Mouse (Mus musculus): ENCODE results near the gene Magi3. TPM values are rescaled to one million over a fixed set of nuclear protein-coding genes. Genes with fewer than 3 reads are reported as not detected.

Magi3 gene
- polyA plus RNA-seq, 1 experiment from 2014 or later = 9.1 TPM

DNA sequence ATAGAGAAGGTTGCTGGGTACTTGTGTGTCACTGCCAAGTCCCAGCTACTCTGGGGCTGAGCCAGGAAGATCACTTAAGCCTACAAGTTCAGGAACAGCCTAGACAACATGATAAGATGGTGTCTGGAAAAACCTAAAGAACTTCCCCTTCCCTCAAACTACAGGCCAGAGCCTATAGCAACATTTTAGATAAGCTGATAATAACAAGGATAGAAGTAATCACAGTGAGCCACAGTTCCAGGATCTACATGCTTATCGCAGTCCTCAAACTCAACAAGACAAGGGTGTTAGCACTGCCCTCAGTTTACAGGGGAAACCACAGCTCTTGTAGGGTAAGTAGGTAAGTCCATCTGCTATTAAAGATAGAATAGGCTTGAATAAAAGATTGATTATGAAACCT is 188.1 kb downstream of the Magi3 start:
- no peak overlapping the region for H3K9ac ChIP-seq
- no peaks in the 10 kb centered on the region for H3K9me3 ChIP-seq (replicated peaks)
- WGBS = 70% methylated on average over 1 of the region's 1 CpGs
- ATAC-seq (ENCODE audit: insufficient number of reproducible peaks, low FRiP score) = no peak
- H3K27ac ChIP-seq (ENCODE audit: poor library complexity, severe bottlenecking) = no peak overlapping the region
- H3K4me1 ChIP-seq (replicated peaks) = no peaks in the 10 kb centered on the region
- no peak overlapping the region for H3K4me2 ChIP-seq
- peaks cover 27% of the 10 kb centered on the region for H3K36me3 ChIP-seq
- H3K4me3 ChIP-seq = no peak overlapping the region
- no peaks in the 10 kb centered on the region for H3K27me3 ChIP-seq (replicated peaks)

GRCm38 (mm10) chr3:104026938-104027337 is 193.2 kb downstream of the Magi3 start:
- Histone ChIP-seq H3K4me2 (no peak overlapping the region), H3K4me3 (no peak overlapping the region), H3K36me3 (peaks cover 56% of the 10 kb centered on the region), H3K9ac (no peak overlapping the region), H3K27ac (ENCODE audit: poor library complexity, severe bottlenecking) (no peak overlapping the region), H3K9me3 (replicated peaks) (no peaks in the 10 kb centered on the region), H3K4me1 (replicated peaks) (no peaks in the 10 kb centered on the region), H3K27me3 (replicated peaks) (no peaks in the 10 kb centered on the region)
- WGBS = 69% methylated on average over 3 of the region's 3 CpGs
- ATAC-seq (ENCODE audit: insufficient number of reproducible peaks, low FRiP score) = no peak

- Histone ChIP-seq H3K4me2 (no peak overlapping the region), H3K27me3 (replicated peaks) (no peaks in the 10 kb centered on the region), H3K9me3 (replicated peaks) (no peaks in the 10 kb centered on the region), H3K4me1 (replicated peaks) (no peaks in the 10 kb centered on the region), H3K27ac (ENCODE audit: poor library complexity, severe bottlenecking) (no peak overlapping the region), H3K9ac (no peak overlapping the region), H3K36me3 (peaks cover 73% of the 10 kb centered on the region), H3K4me3 (no peak overlapping the region)
- no peak for ATAC-seq (ENCODE audit: insufficient number of reproducible peaks, low FRiP score)
- WGBS = 90% methylated on average over 12 of the region's 12 CpGs
Measured at GRCm38 (mm10) chr3:104020101-104020500, 200.1 kb downstream of the Magi3 start.

GRCm38 (mm10) chr3:104019453-104019852 is 200.7 kb downstream of the Magi3 start:
- no peak overlapping the region for H3K4me3 ChIP-seq
- H3K4me2 ChIP-seq = no peak overlapping the region
- no peaks in the 10 kb centered on the region for H3K4me1 ChIP-seq (replicated peaks)
- H3K9ac ChIP-seq = no peak overlapping the region
- H3K36me3 ChIP-seq = peaks cover 76% of the 10 kb centered on the region
- no peaks in the 10 kb centered on the region for H3K9me3 ChIP-seq (replicated peaks)
- 66% methylated on average over 4 of the region's 4 CpGs for WGBS
- ATAC-seq (ENCODE audit: insufficient number of reproducible peaks, low FRiP score) = no peak
- H3K27ac ChIP-seq (ENCODE audit: poor library complexity, severe bottlenecking) = no peak overlapping the region
- H3K27me3 ChIP-seq (replicated peaks) = no peaks in the 10 kb centered on the region

GRCm38 (mm10) chr3:104017931-104018330 is 202.2 kb downstream of the Magi3 start:
- Histone ChIP-seq H3K9ac (no peak overlapping the region), H3K27ac (ENCODE audit: poor library complexity, severe bottlenecking) (no peak overlapping the region), H3K4me2 (no peak overlapping the region), H3K9me3 (replicated peaks) (no peaks in the 10 kb centered on the region), H3K27me3 (replicated peaks) (no peaks in the 10 kb centered on the region), H3K4me3 (no peak overlapping the region), H3K4me1 (replicated peaks) (no peaks in the 10 kb centered on the region), H3K36me3 (peaks cover 67% of the 10 kb centered on the region)
- 86% methylated on average over 3 of the region's 3 CpGs for WGBS
- ATAC-seq (ENCODE audit: insufficient number of reproducible peaks, low FRiP score) = no peak

DNA sequence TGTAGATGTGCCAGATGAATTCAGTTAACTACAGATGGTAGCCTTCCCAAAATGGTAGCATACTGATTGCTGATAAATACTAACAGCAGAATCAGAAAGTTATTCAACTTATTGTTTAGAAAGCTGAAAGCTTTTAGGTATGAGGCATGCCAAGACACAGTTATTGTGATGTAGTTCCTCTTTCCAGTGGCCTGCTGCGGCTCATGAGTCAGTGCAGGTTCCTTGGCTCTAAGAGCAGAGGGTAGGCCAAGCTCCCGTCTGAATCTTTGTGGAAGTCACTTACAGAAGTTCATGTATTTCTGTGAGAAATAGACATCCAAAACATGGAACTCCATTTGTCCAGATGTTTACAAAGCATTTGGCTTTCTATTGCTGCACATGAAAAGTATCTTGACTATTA is 208.2 kb downstream of the Magi3 start:
- H3K27ac ChIP-seq (ENCODE audit: poor library complexity, severe bottlenecking) = no peak overlapping the region
- peaks cover 3% of the 10 kb centered on the region; the same call in 1 of the 2 replicates for H3K4me1 ChIP-seq (replicated peaks)
- no peak overlapping the region for H3K4me3 ChIP-seq
- no peaks in the 10 kb centered on the region for H3K9me3 ChIP-seq (replicated peaks)
- no peak overlapping the region for H3K9ac ChIP-seq
- 88% methylated on average over 2 of the region's 2 CpGs for WGBS
- no peaks in the 10 kb centered on the region for H3K27me3 ChIP-seq (replicated peaks)
- H3K4me2 ChIP-seq = no peak overlapping the region
- no peak for ATAC-seq (ENCODE audit: insufficient number of reproducible peaks, low FRiP score)
- H3K36me3 ChIP-seq = peaks cover 44% of the 10 kb centered on the region

- WGBS = 85% methylated on average over 5 of the region's 5 CpGs
- no peak for ATAC-seq (ENCODE audit: insufficient number of reproducible peaks, low FRiP score)
- Histone ChIP-seq H3K9me3 (replicated peaks) (no peaks in the 10 kb centered on the region), H3K4me1 (replicated peaks) (peaks cover 3% of the 10 kb centered on the region; the same call in 1 of the 2 replicates), H3K27me3 (replicated peaks) (no peaks in the 10 kb centered on the region), H3K27ac (ENCODE audit: poor library complexity, severe bottlenecking) (no peak overlapping the region), H3K4me2 (no peak overlapping the region), H3K9ac (no peak overlapping the region), H3K36me3 (peaks cover 44% of the 10 kb centered on the region), H3K4me3 (no peak overlapping the region)
Measured at GRCm38 (mm10) chr3:104009924-104010662, 210.1 kb downstream of the Magi3 start.

DNA sequence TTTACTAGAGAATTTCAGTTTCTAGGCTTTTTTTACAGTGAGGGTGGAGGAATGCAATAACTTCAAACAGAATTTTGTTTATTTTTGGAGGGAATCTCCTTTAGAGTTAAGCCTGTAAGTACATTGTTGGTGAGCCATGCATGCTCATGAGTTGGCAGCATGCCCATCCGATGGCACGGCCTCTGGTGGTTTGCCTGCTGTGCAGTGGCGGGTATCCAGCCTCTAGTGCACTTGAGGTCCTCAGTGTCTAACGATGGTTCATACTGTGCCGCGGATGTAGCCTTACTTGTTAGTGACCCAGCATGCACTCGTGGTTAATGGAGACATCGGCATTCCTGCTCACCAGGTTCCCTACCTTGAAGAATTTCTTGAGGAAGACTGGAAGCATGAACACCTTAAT is 212.7 kb downstream of the Magi3 start:
- ATAC-seq (ENCODE audit: insufficient number of reproducible peaks, low FRiP score) = no peak

GRCm38 (mm10) chr3:104006896-104007466 is 213.2 kb downstream of the Magi3 start:
- WGBS = 90% methylated on average over 8 of the region's 8 CpGs
- Histone ChIP-seq H3K9me3 (replicated peaks) (no peaks in the 10 kb centered on the region), H3K4me3 (no peak overlapping the region), H3K4me1 (replicated peaks) (peaks cover 3% of the 10 kb centered on the region; the same call in 1 of the 2 replicates), H3K36me3 (peaks cover 45% of the 10 kb centered on the region), H3K27ac (ENCODE audit: poor library complexity, severe bottlenecking) (no peak overlapping the region), H3K9ac (no peak overlapping the region), H3K27me3 (replicated peaks) (no peaks in the 10 kb centered on the region), H3K4me2 (no peak overlapping the region)
- ATAC-seq (ENCODE audit: insufficient number of reproducible peaks, low FRiP score) = no peak

More for the DNA sequence above, 212.7 kb downstream of the Magi3 start:
- Histone ChIP-seq H3K27ac (ENCODE audit: poor library complexity, severe bottlenecking) (no peak overlapping the region), H3K9ac (no peak overlapping the region), H3K9me3 (replicated peaks) (no peaks in the 10 kb centered on the region), H3K36me3 (peaks cover 50% of the 10 kb centered on the region), H3K4me3 (no peak overlapping the region), H3K4me2 (no peak overlapping the region), H3K27me3 (replicated peaks) (no peaks in the 10 kb centered on the region), H3K4me1 (replicated peaks) (peaks cover 3% of the 10 kb centered on the region; the same call in 1 of the 2 replicates)
- WGBS = 81% methylated on average over 8 of the region's 8 CpGs

DNA sequence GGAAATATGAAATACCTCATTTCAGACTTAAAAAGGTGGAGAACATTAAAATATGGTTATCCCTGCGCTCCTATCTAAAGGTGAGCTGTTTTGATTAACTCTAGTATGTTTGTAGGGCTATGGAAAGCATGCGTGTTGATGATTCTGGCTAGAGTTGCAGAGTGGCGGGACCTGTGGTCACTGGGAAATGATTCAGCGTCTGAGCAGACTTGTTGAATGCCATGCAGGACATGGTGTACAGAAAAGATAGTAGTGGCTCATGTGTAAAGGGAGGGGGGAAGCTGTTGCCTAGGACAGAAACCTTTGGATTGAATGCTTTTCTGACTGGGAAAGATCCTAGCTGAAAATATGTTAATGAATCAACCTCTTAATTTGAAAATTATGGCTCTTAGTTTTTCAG is 221.4 kb downstream of the Magi3 start:
- 86% methylated on average over 4 of the region's 4 CpGs for WGBS
- peaks cover 49% of the 10 kb centered on the region for H3K36me3 ChIP-seq
- no peaks in the 10 kb centered on the region for H3K27me3 ChIP-seq (replicated peaks)

GRCm38 (mm10) chr3:103991271-103991670 is 228.9 kb downstream of the Magi3 start:
- ATAC-seq (ENCODE audit: insufficient number of reproducible peaks, low FRiP score) = no peak
- Histone ChIP-seq H3K27me3 (replicated peaks) (no peaks in the 10 kb centered on the region), H3K4me1 (replicated peaks) (peaks cover 4% of the 10 kb centered on the region), H3K36me3 (peaks cover 63% of the 10 kb centered on the region), H3K4me3 (no peak overlapping the region), H3K9ac (no peak overlapping the region), H3K9me3 (replicated peaks) (no peaks in the 10 kb centered on the region), H3K27ac (ENCODE audit: poor library complexity, severe bottlenecking) (no peak overlapping the region), H3K4me2 (no peak overlapping the region)
- 89% methylated on average over 3 of the region's 3 CpGs for WGBS

More for the DNA sequence above, 221.4 kb downstream of the Magi3 start:
- H3K27ac ChIP-seq (ENCODE audit: poor library complexity, severe bottlenecking) = no peak overlapping the region
- peaks cover 5% of the 10 kb centered on the region for H3K4me1 ChIP-seq (replicated peaks)
- H3K9ac ChIP-seq = no peak overlapping the region
- H3K4me2 ChIP-seq = no peak overlapping the region
- H3K9me3 ChIP-seq (replicated peaks) = no peaks in the 10 kb centered on the region
- no peak for ATAC-seq (ENCODE audit: insufficient number of reproducible peaks, low FRiP score)
- no peak overlapping the region for H3K4me3 ChIP-seq

Measured in heart, embryonic 12.5 days (tissue).